Mouse (Mus musculus) bone marrow macrophage, adult 2 months (primary cell): Measurements from ENCODE around the gene Fam234a. TPM values are rescaled to one million over a fixed set of nuclear protein-coding genes. Genes with fewer than 3 reads are reported as not detected.
"Not testable (repeated sequence)": the region's sequence is repeated elsewhere in the genome, so short reads cannot be mapped to it uniquely, and the experiment has no call there.

ENCODE experiments used
- H3K27ac ChIP-seq: 2 replicates; pipeline ENCODE4 v1.5.1; 2012; ENCODE audit warnings: low read depth, low read length; ENCODE audit not compliant: insufficient read depth
- H3K4me1 ChIP-seq: 2 replicates; pipeline ENCODE4 v1.6.1; 2012; ENCODE audit warnings: low read length; ENCODE audit not compliant: control insufficient read depth, insufficient read depth
- H3K4me3 ChIP-seq: 2 replicates; pipeline ENCODE4 v1.5.1; 2012; ENCODE audit warnings: mild to moderate bottlenecking, low read length, moderate library complexity; ENCODE audit not compliant: insufficient read depth
- CTCF ChIP-seq: IDR thresholded peaks from 2 replicates; pipeline ENCODE4 v1.5.1; 2012; ENCODE audit warnings: low read depth, mild to moderate bottlenecking, low read length, moderate library complexity
- POLR2A ChIP-seq: IDR thresholded peaks from 2 replicates; pipeline ENCODE4 v1.6.1; 2012; ENCODE audit warnings: mild to moderate bottlenecking, low read depth, low read length, borderline replicate concordance
- polyA plus RNA-seq: library from polyadenylated mRNA; stranded (reverse); fragments of >200 nt; gene quantifications from 2 replicates; pipeline ENCODE4 v1.2.4, GENCODE M21; 2012; ENCODE audit not compliant: missing spikeins, insufficient read depth, insufficient read length

Gene Fam234a
- polyA plus RNA-seq, 1 experiment, result 136 TPM

GRCm38 (mm10) chr17:26204766-26205165 is 39.3 kb downstream of the Fam234a start:
- Histone ChIP-seq H3K27ac (no peak overlapping the region), H3K4me1 (no peaks in the 10 kb centered on the region), H3K4me3 (no peak overlapping the region)
- no peak for TF ChIP-seq CTCF
- no peak for TF ChIP-seq POLR2A

GRCm38 (mm10) chr17:26203321-26203811 is 40.7 kb downstream of the Fam234a start:
- H3K27ac ChIP-seq, result no peak overlapping the region
- no peaks in the 10 kb centered on the region for H3K4me1 ChIP-seq
- TF ChIP-seq POLR2A (no peak), CTCF (no peak)
- peak overlapping the region; percentile 55 for H3K4me3 ChIP-seq

GRCm38 (mm10) chr17:26202737-26203136 is 41.3 kb downstream of the Fam234a start, which contains the start of gene Rgs11:
TSS of gene Rgs11 (plus strand) at chr17:26202951.
- Histone ChIP-seq H3K4me3 (peak within 1 kb of the TSS; percentile 55), H3K27ac (no peak within 1 kb of the TSS), H3K4me1 (no peaks in the 10 kb centered on the region)
- TF ChIP-seq POLR2A (no peak), CTCF (no peak)

GRCm38 (mm10) chr17:26201998-26202397 is 42.0 kb downstream of the Fam234a start:
- no peak overlapping the region for H3K27ac ChIP-seq
- no peak overlapping the region for H3K4me3 ChIP-seq
- no peaks in the 10 kb centered on the region for H3K4me1 ChIP-seq
- no peak for TF ChIP-seq CTCF
- no peak for TF ChIP-seq POLR2A

GRCm38 (mm10) chr17:26200831-26201705 is 43.0 kb downstream of the Fam234a start:
- Histone ChIP-seq H3K27ac (no peak overlapping the region), H3K4me1 (no peaks in the 10 kb centered on the region), H3K4me3 (peak overlapping the region; percentile 52)
- TF ChIP-seq POLR2A (no peak), CTCF (no peak)

GRCm38 (mm10) chr17:26198892-26199291 is 45.1 kb downstream of the Fam234a start, which contains the start of gene Pdia2:
TSS of gene Pdia2 (minus strand) at chr17:26199087.
- no peak within 1 kb of the TSS for H3K4me3 ChIP-seq

GRCm38 (mm10) chr17:26192481-26193190 is 51.4 kb downstream of the Fam234a start:
- no peak for TF ChIP-seq POLR2A
- no peak overlapping the region for H3K27ac ChIP-seq
- no peak overlapping the region for H3K4me3 ChIP-seq
- no peaks in the 10 kb centered on the region for H3K4me1 ChIP-seq

More at GRCm38 (mm10) chr17:26198892-26199291, 45.1 kb downstream of the Fam234a start, which contains the start of gene Pdia2:
- Histone ChIP-seq H3K27ac (no peak within 1 kb of the TSS), H3K4me1 (no peaks in the 10 kb centered on the region)
- TF ChIP-seq CTCF (no peak), POLR2A (no peak)

- not testable (repeated sequence) for H3K27ac ChIP-seq, H3K4me3 ChIP-seq, H3K4me1 ChIP-seq
Observed at GRCm38 (mm10) chr17:26191486-26191885, 52.6 kb downstream of the Fam234a start.

- Histone ChIP-seq H3K4me1 (no peaks in the 10 kb centered on the region), H3K27ac (no peak overlapping the region), H3K4me3 (no peak overlapping the region)
- no peak for TF ChIP-seq CTCF
Observed at GRCm38 (mm10) chr17:26188091-26188805, 55.8 kb downstream of the Fam234a start.
